Mouse (Mus musculus): ENCODE results near the gene Mypop. TPM values are rescaled to one million over a fixed set of nuclear protein-coding genes. Genes with fewer than 3 reads are reported as not detected.

The Mypop gene
- total RNA-seq, 2 experiments from 2014 or later: 44.9 to 48.3 TPM

DNA sequence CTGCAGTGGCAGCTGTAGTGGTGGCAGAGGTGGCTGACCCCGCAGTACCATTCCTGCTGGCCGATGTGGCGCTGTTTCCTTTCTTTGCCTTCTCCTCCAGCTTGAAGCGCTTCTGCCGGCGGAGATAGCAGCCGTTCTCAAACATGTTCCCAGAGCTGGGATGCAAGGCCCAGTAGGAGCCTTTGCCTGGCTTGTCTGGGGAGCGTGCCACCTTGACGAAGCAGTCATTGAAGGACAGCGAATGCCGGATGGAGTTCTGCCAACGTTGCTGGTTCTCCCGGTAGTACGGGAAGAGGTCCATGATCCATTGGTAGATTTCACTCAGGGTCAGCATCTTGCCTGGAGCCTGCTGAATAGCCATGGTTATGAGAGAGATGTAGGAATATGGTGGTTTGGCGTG lies 23.4 kb downstream of the Mypop start:
- no peak for DNase-seq (ENCODE audit: extremely low spot score in 1 of 2, low spot score in 1 of 2)

DNA sequence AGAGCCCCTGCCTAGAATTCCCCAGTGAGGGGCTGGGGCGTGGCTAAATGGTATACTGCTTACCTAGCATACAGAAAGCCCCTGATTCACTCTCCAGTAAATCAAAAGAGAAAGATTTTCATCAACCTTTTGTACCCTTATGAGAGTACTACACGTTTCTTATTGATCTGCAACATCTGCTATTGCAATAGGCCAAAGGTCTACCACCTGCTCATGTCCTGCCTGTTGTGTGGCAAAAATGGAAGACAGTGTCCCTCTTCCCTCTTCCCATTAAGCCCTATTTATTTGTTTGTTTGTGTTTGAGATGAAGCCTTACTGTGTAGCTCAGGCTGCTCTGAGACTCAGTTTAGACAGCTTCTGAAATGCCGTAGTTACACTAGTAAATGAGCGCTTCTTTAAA lies 25.0 kb downstream of the Mypop start:
- DNase-seq (ENCODE audit: extremely low spot score in 1 of 2, low spot score in 1 of 2): no peak

DNA sequence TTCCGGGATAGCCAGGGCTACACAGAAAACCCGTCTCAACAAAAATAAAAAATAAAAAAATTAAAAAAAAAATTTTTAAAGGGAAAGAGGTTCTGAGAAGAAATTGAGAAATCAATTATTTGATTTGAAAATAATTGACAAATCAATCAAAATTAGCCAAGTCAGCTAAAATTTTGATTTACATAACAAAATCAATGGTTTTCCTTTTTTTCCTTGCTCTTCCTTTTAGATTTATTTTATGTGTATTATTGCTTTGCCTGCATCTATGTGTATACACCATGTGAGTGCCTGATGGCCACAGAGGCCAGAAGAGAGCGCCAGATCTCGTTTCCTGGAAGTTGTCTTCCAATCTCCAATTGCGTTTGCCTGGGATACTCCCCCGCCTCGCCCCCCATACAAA lies 26.9 kb downstream of the Mypop start:
- DNase-seq (ENCODE audit: extremely low spot score in 1 of 2, low spot score in 1 of 2): no peak

DNA sequence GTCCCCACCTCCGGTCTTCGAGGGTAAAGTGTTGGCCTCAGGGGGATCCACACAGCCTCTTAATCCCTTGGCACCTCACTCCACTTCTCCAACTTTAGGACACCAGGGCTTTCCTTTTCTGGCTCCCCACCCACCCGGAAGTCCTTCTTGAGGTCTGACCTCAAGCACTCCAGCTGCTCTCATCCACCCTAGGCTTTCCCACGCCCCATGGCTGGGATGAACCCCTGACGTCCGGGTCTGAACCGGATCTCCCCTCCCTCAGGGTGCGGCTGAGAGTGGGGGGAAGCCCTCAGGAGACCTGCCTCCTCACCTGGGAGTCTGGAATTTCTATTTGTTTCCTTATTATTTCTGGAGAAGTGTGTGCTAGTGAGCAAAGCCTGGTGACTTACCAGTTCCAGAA lies 30.0 kb downstream of the Mypop start:
- DNase-seq (ENCODE audit: extremely low spot score in 1 of 2, low spot score in 1 of 2): no peak

DNA sequence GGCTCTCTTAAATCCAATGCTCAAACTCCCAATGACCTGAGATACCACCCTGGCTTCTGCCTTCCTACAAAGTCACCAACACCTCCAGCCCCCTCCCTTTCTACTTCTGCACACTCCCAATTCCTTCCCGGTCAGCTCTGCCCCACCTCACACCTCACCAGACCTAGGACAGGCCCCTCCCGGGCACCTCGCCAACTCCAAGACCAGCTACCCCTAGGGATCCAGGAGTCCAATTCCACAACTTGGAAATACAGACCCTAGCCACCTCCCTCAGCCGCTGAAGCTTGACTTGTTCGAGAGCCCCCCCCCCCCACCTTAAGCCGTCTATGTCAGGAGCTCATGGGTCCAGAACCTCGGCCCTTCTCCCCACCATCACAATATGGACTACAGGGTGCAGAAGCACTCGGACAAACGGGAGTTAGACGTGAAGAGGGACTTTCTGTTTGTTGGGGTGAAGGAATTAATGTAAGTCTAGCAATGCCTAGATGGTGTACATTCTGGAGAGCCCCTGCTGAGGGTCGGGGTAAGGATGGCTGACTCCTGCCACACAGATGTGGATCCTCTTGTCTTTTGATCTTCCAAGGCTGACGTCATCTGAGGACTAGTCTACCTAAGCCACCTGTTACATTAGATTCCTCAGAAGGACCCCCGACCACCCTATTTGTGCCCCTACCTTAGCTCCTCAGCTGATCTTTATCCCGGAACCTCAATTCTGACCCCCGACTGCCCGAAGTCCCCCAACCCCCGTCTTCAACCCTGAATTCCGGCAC lies 31.3 kb downstream of the Mypop start:
- DNase-seq (ENCODE audit: extremely low spot score in 1 of 2, low spot score in 1 of 2): no peak

DNA sequence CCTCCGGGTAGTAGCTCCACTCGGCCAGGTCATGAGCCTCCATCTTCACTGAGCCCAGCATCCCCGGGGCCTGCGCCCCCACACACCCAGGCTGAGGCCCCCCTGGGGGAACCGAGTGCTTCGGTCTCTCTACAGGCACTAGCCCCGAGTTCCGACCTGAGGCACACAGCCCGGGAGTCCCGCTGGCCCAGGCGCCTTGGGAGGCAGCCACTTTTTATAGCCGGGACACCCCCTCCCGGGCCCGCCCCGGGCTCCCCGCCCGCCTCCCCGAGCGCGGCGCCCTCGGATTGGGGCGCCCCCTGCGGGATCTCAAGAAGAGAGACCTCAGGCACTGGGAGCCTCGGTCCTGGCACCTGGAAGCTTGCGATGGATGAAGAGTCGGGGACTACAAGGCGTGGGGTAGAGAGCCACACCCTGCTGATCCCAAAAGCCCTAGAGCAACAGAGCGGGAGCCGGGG lies 32.3 kb downstream of the Mypop start, which contains the start of gene Foxa3:
Gene Foxa3, minus strand, starts transcription at position 182 of the 458 bp plus-strand sequence.
- DNase-seq (ENCODE audit: extremely low spot score in 1 of 2, low spot score in 1 of 2): no peak

DNA sequence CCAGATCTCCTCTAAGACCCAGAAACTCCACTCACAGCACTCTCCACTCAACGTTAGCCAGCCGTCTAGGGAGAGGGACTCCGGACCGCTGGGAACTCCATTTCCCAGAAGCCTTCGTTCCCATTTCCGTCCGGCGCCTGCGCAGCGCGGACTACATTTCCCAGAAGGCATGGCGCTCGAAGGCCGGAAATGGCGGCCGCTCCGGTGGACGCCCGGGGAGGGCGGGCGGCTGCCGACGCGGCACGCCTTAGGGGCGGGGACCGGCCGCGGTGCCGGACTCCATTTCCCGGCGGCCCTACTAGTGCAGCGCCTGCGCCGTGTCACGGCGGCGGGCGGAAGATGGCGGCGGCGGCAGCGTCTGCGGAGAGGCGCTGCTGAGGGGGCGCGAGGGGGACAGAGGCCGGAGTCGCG lies 33.1 kb downstream of the Mypop start, which contains the start of gene Sympk:
Gene Sympk, plus strand, starts transcription at position 282 of the 411 bp plus-strand sequence.
- DNase-seq (ENCODE audit: extremely low spot score in 1 of 2, low spot score in 1 of 2): peak; percentile 83 to 86

DNA sequence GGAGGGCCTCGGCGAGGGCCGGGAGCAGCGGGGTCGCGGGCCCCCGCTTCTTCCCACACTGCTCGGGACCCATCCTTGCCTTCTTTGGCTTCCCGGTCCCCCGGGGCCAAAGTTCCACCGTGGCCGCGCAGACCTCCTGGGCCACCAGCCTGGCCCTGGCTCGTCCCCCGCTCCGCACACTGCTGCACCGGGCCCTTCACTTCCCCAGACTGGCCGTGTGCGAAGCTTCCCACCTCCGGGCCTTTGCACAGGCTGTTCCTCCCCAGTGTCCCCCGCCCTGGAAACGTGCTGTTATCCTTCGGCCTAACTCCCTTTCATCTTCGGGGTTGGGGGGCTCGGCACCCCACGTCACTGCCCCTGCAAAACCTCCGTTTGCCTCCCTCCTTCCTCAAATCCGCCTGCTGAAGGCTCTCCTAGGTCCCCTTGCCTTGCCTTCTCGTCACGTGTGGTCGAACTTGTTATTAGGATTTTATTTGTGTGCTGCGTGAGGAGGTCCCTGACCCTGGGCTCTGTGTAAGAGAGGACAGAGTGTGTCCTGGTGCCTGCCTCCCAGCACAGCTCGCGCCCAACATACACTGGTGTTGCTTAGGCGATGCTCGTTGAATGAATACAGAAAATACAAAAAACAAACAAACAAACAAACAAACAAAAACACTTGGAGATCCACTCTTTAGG lies 33.7 kb downstream of the Mypop start:
- peak in 1 of 2 experiments; percentile 26 for DNase-seq (ENCODE audit: extremely low spot score in 1 of 2, low spot score in 1 of 2)

DNA sequence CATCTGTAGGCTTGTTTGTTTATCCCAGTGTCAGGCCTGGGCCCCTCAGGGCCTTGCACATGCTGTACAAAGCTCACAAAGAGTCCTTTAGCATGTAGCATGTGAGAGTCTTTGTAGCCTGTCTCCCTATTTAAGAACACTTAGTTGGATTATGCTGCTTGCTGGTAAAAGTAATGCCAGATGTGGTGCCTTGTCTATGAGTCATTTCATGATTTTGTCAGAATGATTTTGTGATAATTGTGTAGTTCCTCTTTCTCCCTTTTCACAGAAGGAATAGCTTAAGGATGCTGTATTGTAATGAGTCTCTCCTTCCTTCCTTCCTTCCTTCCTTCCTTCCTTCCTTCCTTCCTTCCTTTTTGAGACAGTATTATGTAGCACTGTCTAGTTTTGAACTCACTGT lies 37.0 kb downstream of the Mypop start:
- no peak for DNase-seq (ENCODE audit: extremely low spot score in 1 of 2, low spot score in 1 of 2)

DNA sequence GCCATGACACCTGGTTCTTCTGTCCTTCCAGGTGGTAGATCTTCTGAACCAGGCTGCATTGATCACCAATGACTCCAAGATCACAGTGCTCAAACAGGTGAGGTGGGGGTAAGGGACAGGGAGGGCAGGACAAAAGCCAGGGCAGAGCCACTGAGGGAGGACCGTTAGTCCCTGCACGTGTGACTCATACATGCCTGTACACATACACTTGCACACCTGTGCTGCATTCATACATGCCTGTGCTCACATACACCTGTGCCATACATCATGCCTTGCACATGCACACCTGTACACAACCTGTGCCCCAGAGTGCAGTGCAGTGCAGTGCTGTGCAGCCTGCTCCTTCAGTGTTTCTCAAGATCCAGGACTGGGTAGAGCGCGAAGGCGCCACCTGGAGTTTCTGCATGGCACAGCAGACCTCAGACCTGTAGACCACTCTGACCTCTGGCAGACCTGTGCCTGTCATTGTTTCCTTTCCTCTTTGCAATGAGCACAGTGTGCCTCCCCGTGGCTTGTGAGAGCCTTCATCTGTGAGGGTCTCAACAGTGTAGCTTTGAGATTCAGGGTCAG lies 38.1 kb downstream of the Mypop start:
- DNase-seq (ENCODE audit: extremely low spot score in 1 of 2, low spot score in 1 of 2): peak in 1 of 2 experiments; percentile 43

DNA sequence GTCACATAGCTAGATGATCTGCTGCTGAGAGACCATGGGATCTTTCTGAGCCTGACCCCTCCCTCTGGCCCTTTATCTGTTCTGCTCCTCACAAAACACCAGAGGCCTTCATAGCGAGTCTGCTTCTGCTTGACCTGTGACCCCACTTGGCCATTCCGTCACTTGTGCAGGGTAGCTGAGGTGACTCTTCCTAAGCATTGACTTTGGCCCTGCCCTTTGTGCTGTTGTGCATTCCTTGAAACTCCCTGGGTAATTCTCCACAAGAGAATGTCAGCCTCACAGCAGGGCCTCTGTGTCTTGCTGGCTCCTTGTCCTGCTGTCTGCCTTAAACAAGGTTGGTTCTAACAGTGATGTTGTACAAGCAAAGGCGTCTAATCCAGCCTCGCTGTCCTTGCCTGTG lies 40.6 kb downstream of the Mypop start:
- DNase-seq (ENCODE audit: extremely low spot score in 1 of 2, low spot score in 1 of 2): no peak

DNA sequence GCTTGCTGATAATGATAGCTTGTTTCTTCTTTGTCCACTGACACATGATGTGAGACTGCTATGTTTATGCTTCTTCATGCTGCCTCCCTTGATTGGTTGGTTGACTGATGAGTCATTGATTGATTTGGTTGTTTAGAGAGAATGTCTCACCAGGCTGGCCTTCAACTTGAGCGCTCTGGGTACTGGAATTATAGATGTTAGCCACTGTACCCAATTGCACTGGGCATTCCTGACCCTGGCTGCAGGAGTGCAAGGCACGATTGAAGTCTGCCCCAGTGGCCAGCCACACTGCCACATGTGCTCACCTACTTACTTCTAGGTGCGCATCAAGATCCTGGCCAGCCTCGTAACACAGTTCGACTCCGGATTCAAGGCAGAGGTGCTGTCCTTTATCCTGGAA lies 53.6 kb downstream of the Mypop start:
- no peak for DNase-seq (ENCODE audit: extremely low spot score in 1 of 2, low spot score in 1 of 2)

DNA sequence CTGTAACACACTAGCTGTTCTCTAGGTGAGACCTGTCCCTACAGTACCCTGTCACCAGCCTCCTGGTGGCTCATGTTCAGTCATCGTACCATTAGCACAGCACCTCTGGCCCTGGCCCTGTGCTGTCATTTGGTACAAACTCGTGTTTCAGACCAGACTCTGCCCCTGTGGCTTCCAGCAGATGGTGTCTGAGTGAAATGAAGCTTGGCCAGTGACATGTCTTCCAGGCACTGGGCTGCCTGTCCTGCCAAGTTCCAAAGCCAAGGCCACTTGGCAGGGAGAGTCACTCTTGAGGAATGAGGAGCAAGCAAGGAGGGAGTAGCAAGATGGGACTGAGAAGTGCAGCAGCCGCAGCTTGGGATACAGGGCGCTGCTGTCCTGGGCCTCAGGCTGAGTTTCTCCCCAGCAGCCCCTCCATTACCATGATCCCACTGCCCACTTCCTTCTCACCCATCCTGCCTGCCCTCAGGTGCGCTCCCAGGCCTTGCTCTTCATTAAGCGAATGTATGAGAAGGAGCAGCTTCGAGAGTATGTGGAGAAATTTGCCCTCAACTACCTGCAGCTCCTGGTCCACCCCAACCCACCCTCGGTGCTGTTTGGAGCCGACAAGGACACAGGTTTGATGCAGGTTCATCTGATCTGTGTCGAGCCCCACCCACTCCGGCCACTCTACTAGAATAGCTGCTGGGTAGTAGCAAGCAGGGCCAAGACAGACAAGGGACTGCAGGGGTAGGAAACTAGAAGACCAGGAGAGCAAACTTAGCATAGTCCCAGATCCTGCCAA lies 55.4 kb downstream of the Mypop start:
- DNase-seq (ENCODE audit: extremely low spot score in 1 of 2, low spot score in 1 of 2): no peak

DNA sequence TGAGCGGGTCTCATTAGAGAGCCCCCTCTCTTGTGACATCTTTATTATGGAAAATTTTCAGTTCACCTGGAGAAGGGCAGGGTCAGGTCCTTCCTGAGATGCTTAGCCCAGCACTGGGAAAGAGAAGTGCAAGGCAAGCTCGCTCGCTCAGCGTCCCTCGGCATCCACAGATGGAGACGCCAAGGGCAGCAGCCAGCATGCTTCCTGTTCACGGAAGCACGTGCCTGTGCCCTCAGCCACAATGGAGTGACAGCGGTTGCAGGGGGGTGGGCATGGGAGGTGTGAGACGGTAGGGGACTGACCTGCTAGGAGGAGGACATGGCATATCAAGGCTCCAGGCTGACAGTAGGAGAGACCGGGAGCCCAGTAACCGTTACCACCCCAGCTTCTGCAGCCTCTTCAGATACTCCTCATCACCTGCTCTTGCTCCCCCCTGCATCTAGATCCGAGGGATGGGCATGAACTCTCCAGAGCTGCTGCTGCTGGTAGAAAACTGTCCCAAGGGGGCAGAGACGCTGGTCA lies 57.0 kb downstream of the Mypop start:
- no peak for DNase-seq (ENCODE audit: extremely low spot score in 1 of 2, low spot score in 1 of 2)

DNA sequence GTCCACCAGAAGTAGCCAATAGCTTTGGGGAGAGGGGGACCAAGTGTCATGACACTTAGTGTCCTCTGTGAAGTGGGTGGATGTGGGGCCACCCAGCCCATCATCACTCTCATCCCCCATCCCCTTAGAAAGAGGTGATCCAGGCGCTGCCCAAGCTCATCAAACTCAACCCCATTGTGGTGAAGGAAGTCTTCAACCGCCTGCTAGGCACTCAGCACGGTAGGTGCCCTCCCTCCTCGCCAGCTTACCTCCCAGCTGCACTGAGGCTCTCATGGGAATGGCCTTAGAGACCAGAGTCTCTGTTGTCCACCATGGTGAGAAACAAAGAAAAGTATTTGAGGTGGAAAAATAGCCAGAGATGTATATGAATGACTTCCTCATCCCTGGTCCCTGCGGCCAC lies 58.2 kb downstream of the Mypop start:
- no peak for DNase-seq (ENCODE audit: extremely low spot score in 1 of 2, low spot score in 1 of 2)

DNA sequence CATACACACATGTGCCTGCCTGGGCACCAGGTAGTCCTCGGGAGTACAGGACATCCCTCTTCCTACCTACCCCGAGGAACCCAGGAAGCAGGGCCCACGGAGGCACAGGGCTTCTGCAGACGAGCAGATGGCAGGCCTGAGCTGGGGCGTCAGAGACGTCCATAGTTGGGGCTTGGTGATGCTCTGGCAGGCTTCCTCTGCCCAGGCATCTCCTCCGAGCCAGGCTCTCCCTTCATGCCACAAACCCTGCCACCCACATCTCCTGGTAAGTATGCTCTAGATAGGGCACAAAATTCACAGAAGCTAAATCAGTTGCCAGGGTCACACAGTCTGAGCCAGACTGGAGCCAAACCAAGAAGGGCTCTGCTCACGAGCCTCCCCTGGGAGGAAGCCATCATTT lies 59.1 kb downstream of the Mypop start:
- DNase-seq (ENCODE audit: extremely low spot score in 1 of 2, low spot score in 1 of 2): no peak

DNA sequence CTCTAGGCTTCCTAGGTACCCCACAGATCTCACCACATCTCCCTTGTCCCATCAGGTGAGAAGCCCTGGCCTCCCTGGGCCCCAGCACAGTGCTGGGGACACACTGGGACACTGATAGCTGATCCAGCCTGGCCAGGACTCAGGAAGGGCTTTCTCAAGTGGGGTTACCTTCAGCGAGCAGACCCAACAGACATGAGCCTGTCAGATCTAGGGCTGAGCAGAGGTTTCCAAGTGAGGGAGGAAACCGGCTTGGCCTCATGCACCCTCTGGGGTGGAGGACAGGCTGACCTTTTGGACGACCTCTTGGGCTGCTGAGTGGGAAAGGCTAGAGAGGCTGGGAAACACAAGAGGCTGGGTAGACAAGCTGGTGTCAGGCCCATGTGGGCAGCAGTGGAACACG lies 60.1 kb downstream of the Mypop start:
- no peak for DNase-seq (ENCODE audit: extremely low spot score in 1 of 2, low spot score in 1 of 2)

Data from layer of hippocampus, postnatal 25 days (tissue).